Mouse (Mus musculus): Measurements from ENCODE around the gene Shisa8.
A peak's percentile ranks its signal among the peaks of the same experiment; 100 is the strongest.
"Not testable (repeated sequence)": the region's sequence is repeated elsewhere in the genome, so short reads cannot be mapped to it uniquely, and the experiment has no call there.

Shisa8 gene

GRCm38 (mm10) chr15:82212752-82213063 is at the start of gene Shisa8:
TSS of gene Shisa8 (minus strand) at chr15:82212815.
- DNase-seq: peak; percentile 59

GRCm38 (mm10) chr15:82259510-82259909 is 46.9 kb upstream of the Shisa8 start:
- DNase-seq: peak; percentile 79

- peak; percentile 85 for DNase-seq
These were observed 43.3 kb upstream of the Shisa8 start for GRCm38 (mm10) chr15:82255944-82256383.

- peak; percentile 51 for DNase-seq
These were observed 42.6 kb upstream of the Shisa8 start for GRCm38 (mm10) chr15:82255248-82255647.

GRCm38 (mm10) chr15:82252097-82252496 is 39.5 kb upstream of the Shisa8 start, which contains the start of gene 1500009C09Rik:
TSS of gene 1500009C09Rik (plus strand) at chr15:82252397.
- DNase-seq: no peak

- no peak for DNase-seq
These were observed 39.0 kb upstream of the Shisa8 start for GRCm38 (mm10) chr15:82251579-82251978.

- no peak for DNase-seq
These were observed 34.6 kb upstream of the Shisa8 start for GRCm38 (mm10) chr15:82247131-82247776.

GRCm38 (mm10) chr15:82244805-82245161 is 32.2 kb upstream of the Shisa8 start:
- DNase-seq: not testable (repeated sequence)

GRCm38 (mm10) chr15:82244115-82244804 is 31.6 kb upstream of the Shisa8 start, which contains the start of gene Cenpm:
TSS of gene Cenpm (minus strand) at chr15:82244748.
- DNase-seq: peak; percentile 95

- DNase-seq: no peak
These were observed 31.1 kb upstream of the Shisa8 start for GRCm38 (mm10) chr15:82243742-82244114.

GRCm38 (mm10) chr15:82243311-82243710 is 30.7 kb upstream of the Shisa8 start:
- DNase-seq: no peak

- peak; percentile 85 for DNase-seq
These were observed 23.9 kb upstream of the Shisa8 start for GRCm38 (mm10) chr15:82236565-82236964.

- DNase-seq: no peak
These were observed 23.0 kb upstream of the Shisa8 start for GRCm38 (mm10) chr15:82235661-82236060.

- no peak for DNase-seq
These were observed 20.0 kb upstream of the Shisa8 start for GRCm38 (mm10) chr15:82232651-82233050.

GRCm38 (mm10) chr15:82231591-82232378 is 19.2 kb upstream of the Shisa8 start:
- DNase-seq: peak; percentile 39

- DNase-seq: no peak
These were observed 18.5 kb upstream of the Shisa8 start for GRCm38 (mm10) chr15:82231100-82231499.

GRCm38 (mm10) chr15:82230098-82230611 is 17.5 kb upstream of the Shisa8 start:
- no peak for DNase-seq

- DNase-seq: no peak
These were observed 17.0 kb upstream of the Shisa8 start for GRCm38 (mm10) chr15:82229542-82230045.

- DNase-seq: no peak
These were observed 13.2 kb upstream of the Shisa8 start for GRCm38 (mm10) chr15:82225769-82226168.

- DNase-seq: no peak
These were observed 12.1 kb upstream of the Shisa8 start for GRCm38 (mm10) chr15:82224602-82225215.

- peak; percentile 52 for DNase-seq
These were observed 11.3 kb upstream of the Shisa8 start, which contains the start of gene Tnfrsf13c for GRCm38 (mm10) chr15:82223657-82224601. TSS of gene Tnfrsf13c (minus strand) at chr15:82224369.
